Mouse (Mus musculus) hindbrain, embryonic 13.5 days (tissue): ENCODE measurements at regions not wholly inside any gene's neighbourhood (a gene's known extent, or its start where the extent isn't known, plus 50 kb on each side); places are given as distances from the start of the nearest gene placed in this dataset.

Experiments used
- ATAC-seq: fragments of 200-750 bp; cut with Nextera tagmentation; 2 replicates; pipeline ENCODE4 v1.8.0; 2017; ENCODE audit warnings: moderate TSS enrichment; ENCODE audit not compliant: low FRiP score
- H3K27ac ChIP-seq: fragments of 300-500 bp; sonication (generic); 2 replicates; pipeline ENCODE4 v1.5.1; 2015; ENCODE audit warnings: inconsistent platforms, mild to moderate bottlenecking, moderate library complexity
- H3K27me3 ChIP-seq: fragments of 300-500 bp; sonication (generic); 2 replicates; pipeline ENCODE4 v1.6.1; 2015; ENCODE audit warnings: mild to moderate bottlenecking, inconsistent platforms
- H3K36me3 ChIP-seq: fragments of 300-500 bp; sonication (generic); 2 replicates; pipeline ENCODE4 v1.6.1; 2015; ENCODE audit warnings: mild to moderate bottlenecking, inconsistent platforms
- H3K4me1 ChIP-seq: fragments of 300-500 bp; sonication (generic); replicated peaks from 2 replicates; pipeline ENCODE4 v1.6.1; 2015; ENCODE audit warnings: inconsistent platforms
- H3K4me2 ChIP-seq: fragments of 300-500 bp; sonication (generic); 2 replicates; pipeline ENCODE4 v1.6.1; 2015; ENCODE audit warnings: inconsistent platforms, mild to moderate bottlenecking, moderate library complexity
- H3K4me3 ChIP-seq: fragments of 300-500 bp; sonication (generic); 2 replicates; pipeline ENCODE4 v1.5.1; 2015; ENCODE audit warnings: mild to moderate bottlenecking, inconsistent platforms
- H3K9ac ChIP-seq: fragments of 300-500 bp; sonication (generic); 2 replicates; pipeline ENCODE4 v1.6.1; 2015; ENCODE audit warnings: mild to moderate bottlenecking, inconsistent platforms
- H3K9me3 ChIP-seq: fragments of 300-500 bp; sonication (generic); 2 replicates; pipeline ENCODE4 v1.6.1; 2016; ENCODE audit warnings: inconsistent platforms
- WGBS: fragments of 180-500 bp; shearing (Covaris S2); methylation state at CpG from one replicate; pipeline ENCODE4 v1.1.7; 2015; 5-methylcytosine and 5-hydroxymethylcytosine counted together

DNA sequence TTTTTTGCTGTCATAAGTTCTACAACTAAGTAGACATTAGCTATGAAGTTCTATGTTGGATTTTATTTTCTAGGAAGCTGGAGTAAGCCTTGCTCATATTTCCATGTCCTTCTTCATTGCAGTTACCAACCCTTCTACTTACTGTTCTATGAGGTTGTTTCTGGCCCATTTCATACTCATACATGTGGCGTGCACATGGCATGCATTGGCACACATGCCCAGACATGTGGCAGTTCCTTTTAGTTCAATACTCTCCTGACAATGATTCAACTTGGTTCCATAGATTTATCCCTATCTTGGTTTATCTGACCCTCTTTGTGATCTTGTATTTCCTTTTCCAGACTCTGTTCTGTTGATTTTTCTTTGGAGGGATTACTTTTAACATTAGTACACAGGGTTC, 203.2 kb downstream of the 1700064H15Rik start:
- WGBS = 92% methylated on average over 1 of the region's 1 CpGs
- H3K4me3 ChIP-seq = no peak overlapping the region
- no peaks in the 10 kb centered on the region for H3K27me3 ChIP-seq
- no peak overlapping the region for H3K9ac ChIP-seq
- no peaks in the 10 kb centered on the region for H3K9me3 ChIP-seq
- no peaks in the 10 kb centered on the region for H3K36me3 ChIP-seq
- no peak for ATAC-seq
- H3K4me1 ChIP-seq = no peaks in the 10 kb centered on the region
- no peak overlapping the region for H3K27ac ChIP-seq
- H3K4me2 ChIP-seq = no peak overlapping the region

DNA sequence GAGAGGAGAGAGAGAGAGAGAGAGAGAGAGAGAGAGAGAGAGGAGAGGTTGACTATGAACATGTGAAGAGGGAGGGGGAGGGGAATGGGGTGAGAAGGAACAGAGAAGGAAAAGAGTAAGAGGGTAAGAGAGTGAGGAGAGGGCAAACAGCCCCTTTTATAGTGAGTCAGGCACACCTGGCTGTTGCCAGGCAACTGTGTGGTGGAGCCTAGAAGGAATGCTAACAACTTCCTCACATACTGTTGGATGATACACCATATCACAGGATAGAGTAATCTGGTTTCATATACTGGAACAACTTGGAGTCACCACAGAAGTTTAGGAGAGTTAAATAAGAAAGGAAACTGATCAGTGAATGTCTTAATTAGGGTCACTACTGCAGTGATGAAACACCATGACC, 204.1 kb downstream of the 1700064H15Rik start:
- Histone ChIP-seq H3K4me2 (no peak overlapping the region), H3K9ac (no peak overlapping the region), H3K9me3 (no peaks in the 10 kb centered on the region), H3K27ac (no peak overlapping the region), H3K4me3 (no peak overlapping the region), H3K4me1 (no peaks in the 10 kb centered on the region), H3K36me3 (no peaks in the 10 kb centered on the region), H3K27me3 (no peaks in the 10 kb centered on the region)
- no peak for ATAC-seq

DNA sequence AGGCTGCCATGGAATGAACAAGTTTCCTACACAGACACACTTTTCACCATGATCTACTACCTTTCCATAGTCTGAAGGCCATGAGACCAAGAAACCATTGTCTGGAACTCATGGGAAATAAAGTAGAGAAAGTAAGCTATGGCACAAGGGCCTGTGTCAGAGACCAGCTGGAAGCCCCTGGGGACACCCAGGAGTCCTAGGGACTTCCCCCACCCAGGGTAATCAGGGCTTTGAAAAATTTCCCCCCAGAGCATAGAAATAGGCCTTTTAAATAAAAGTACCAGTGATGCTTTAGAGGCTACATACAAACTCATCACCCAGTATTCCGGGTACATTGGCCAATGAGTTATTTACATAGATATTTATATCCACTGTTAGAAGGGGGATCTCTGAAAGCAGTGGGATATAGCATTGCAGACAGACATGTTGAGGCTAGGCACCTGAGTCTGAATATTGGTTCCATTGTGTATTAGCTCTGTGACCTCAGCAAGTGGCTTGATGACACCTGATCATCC, 207.0 kb downstream of the 1700064H15Rik start:
- Histone ChIP-seq H3K4me1 (no peaks in the 10 kb centered on the region), H3K4me2 (no peak overlapping the region), H3K9ac (no peak overlapping the region), H3K27me3 (no peaks in the 10 kb centered on the region), H3K27ac (no peak overlapping the region), H3K9me3 (no peaks in the 10 kb centered on the region), H3K36me3 (no peaks in the 10 kb centered on the region), H3K4me3 (no peak overlapping the region)
- no peak for ATAC-seq
- WGBS = 91% methylated on average over 1 of the region's 1 CpGs

DNA sequence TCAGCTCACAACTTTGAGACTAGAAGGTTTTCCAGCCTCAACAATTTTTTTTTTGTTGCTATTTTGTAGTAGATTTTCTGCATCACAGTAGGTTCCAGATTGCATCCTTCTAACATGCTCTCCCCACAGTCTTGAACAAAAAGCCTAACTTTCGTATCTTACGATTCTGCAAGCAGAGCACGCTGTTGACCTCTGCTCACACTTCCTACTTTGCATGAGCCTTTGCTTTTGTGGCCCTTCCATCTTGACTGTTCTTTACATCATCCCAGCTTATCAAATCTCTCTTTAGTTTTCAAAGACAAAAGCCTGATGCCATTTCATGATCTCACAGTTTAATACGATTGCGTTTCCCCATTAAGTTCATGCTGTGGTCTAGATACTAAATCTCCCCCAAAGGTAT, 207.6 kb downstream of the 1700064H15Rik start:
- no peak overlapping the region for H3K4me3 ChIP-seq
- no peaks in the 10 kb centered on the region for H3K27me3 ChIP-seq
- ATAC-seq = no peak
- H3K9me3 ChIP-seq = no peaks in the 10 kb centered on the region
- H3K4me2 ChIP-seq = no peak overlapping the region
- 92% methylated on average over 5 of the region's 5 CpGs for WGBS
- no peak overlapping the region for H3K27ac ChIP-seq
- H3K4me1 ChIP-seq = no peaks in the 10 kb centered on the region
- no peak overlapping the region for H3K9ac ChIP-seq
- no peaks in the 10 kb centered on the region for H3K36me3 ChIP-seq

DNA sequence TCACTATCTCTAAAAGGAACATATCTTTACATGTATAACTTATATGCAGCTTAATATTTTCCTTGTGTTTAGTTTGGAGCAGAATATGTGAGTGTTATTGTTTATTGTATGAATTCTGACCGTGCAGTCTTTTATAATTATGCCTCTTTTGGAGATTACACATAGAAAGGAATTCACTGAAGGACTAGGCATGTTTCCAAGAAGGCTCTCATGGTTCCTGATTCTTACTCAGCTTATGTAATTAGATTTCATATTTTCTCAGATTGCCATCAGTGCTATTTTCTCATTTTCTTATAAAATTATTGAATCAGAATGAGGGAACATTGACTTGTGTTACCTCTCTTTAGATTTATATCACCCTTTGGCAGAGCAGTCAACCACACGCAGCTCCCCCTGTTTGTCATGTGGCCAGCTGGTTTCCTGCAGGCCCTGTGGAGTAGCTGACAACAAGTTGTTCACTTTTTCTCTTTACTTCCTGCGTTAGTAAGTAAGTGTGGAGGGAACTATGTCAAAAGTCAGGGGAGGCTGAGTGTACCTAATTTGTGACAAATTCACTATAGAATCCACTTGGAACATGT, 217.4 kb downstream of the 1700064H15Rik start:
- ATAC-seq = no peak
- Histone ChIP-seq H3K9ac (no peak overlapping the region), H3K27ac (no peak overlapping the region), H3K4me2 (no peak overlapping the region), H3K9me3 (no peaks in the 10 kb centered on the region), H3K27me3 (no peaks in the 10 kb centered on the region), H3K4me3 (no peak overlapping the region), H3K36me3 (no peaks in the 10 kb centered on the region), H3K4me1 (peaks cover 8% of the 10 kb centered on the region; the same call in 1 of the 2 replicates)
- WGBS = 66% methylated on average over 3 of the region's 3 CpGs

DNA sequence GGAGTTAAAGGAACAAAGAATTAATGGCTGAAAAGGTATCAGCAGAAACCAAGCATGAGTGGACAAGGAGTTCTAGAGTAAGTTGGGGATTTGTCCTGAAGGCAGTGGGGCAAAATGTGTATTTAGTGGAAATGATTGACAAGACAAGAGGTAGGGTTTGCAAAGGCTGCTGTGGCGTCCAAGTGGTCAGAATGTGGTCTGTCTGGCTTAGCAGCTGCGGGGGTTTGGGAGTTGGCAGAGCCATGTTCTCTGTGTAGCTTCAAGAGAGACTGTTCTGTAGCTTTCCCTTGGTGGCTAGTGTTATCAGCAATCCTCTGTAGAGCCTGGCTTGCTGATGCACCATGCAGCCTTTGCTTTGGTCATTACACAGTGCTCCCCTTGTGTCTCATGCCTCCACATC, 220.2 kb downstream of the 1700064H15Rik start:
- Histone ChIP-seq H3K9me3 (no peaks in the 10 kb centered on the region), H3K27me3 (no peaks in the 10 kb centered on the region), H3K4me1 (peaks cover 8% of the 10 kb centered on the region; the same call in 1 of the 2 replicates), H3K27ac (no peak overlapping the region), H3K4me2 (no peak overlapping the region), H3K4me3 (no peak overlapping the region), H3K36me3 (no peaks in the 10 kb centered on the region), H3K9ac (no peak overlapping the region)
- ATAC-seq = no peak
- 79% methylated on average over 2 of the region's 2 CpGs for WGBS

DNA sequence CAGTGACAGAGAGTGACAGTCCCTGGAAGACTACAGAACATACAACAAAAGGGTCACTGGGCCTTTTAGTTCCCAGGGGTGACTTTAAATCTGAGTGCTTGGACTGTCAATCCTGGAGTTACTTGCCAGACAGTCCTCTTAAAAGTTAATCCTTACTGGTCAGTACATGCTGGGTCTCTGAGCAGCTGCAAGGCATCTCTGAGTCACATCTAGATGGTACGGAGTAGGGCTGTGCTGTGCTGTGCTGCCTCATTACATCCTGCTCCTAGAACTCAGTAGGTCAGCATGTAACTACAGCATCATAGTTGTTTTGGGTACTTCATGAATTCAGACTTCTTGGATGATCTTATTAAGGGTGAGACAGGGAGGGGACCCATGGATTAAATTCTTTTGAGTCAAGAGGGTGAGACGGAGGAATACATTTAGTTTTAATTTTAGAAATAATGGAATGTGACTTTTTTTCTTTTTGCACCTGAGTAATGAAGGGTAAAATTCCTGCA, 220.8 kb downstream of the 1700064H15Rik start:
- Histone ChIP-seq H3K36me3 (no peaks in the 10 kb centered on the region), H3K4me1 (peaks cover 8% of the 10 kb centered on the region; the same call in 1 of the 2 replicates), H3K4me2 (no peak overlapping the region), H3K9me3 (no peaks in the 10 kb centered on the region), H3K27me3 (no peaks in the 10 kb centered on the region), H3K27ac (no peak overlapping the region), H3K9ac (no peak overlapping the region), H3K4me3 (no peak overlapping the region)
- 81% methylated on average over 2 of the region's 2 CpGs for WGBS
- ATAC-seq = no peak

DNA sequence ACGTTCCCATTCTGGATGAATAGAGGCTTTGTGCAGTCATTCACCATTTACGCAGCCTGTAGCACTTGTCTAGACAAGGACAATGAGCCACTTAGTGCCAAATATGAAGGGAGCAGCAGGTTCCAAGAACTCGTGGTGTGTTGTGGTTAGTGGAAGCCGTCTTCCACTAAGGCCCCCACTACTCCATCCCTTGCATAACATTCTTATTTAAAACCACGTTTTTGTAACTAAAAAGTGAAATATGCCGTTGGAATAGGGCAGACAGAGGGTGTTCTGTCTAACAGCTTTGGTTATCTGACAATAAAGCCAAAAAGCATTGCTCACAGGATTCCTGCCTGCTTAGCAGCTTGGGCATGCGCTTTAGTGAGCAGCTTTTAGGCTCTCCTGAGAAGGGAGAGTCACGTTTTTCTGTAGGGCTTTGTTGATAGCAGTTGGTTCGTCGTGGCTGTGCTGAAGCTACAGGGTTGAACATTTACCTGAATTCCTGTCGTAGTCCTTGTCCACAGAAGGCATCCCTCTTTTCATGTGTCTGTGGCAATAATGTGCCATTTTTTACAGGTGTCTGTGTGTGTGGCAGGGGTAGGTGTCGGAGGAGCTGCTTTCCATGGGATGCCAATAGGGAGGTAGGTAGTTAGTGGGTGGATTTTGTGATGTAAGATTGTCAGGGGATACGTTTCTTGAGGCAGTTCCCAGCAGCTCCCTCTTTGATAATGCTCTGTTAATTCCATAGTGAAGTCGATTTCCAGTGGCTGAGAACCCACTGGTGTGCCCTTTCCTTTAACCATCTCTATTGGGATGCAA, 221.9 kb downstream of the 1700064H15Rik start:
- peaks cover 8% of the 10 kb centered on the region; the same call in 1 of the 2 replicates for H3K4me1 ChIP-seq
- H3K9me3 ChIP-seq = no peaks in the 10 kb centered on the region
- peak overlapping the region; percentile 41 for H3K4me2 ChIP-seq
- H3K4me3 ChIP-seq = no peak overlapping the region
- 36% methylated on average over 14 of the region's 14 CpGs for WGBS
- no peaks in the 10 kb centered on the region for H3K36me3 ChIP-seq
- H3K9ac ChIP-seq = no peak overlapping the region
- H3K27me3 ChIP-seq = no peaks in the 10 kb centered on the region
- ATAC-seq = peak; percentile 91
- peak overlapping the region; percentile 37; the same call in 1 of the 2 replicates for H3K27ac ChIP-seq

DNA sequence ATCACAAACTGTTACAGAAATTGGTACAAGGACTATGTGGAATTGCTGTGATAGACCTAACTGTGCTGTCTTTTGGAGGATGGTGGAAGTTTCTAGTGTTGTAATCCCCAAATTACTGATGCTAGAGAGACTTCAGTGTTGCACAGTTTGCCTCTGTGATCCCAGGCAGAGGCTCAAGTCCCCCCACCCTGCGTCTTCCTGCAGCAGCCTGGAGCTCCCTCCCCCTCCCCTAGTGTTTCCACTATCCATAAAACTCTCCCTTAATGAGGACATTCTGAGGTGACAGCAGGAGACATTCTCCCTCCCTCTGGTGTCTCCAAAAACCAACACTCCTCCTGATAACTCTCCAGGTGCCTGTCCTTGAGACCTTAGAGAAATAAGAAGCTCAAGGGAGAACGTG, 242.8 kb downstream of the 1700064H15Rik start:
- 58% methylated on average over 2 of the region's 2 CpGs for WGBS
- Histone ChIP-seq H3K4me3 (no peak overlapping the region), H3K4me2 (no peak overlapping the region), H3K9me3 (no peaks in the 10 kb centered on the region), H3K27ac (no peak overlapping the region), H3K4me1 (no peaks in the 10 kb centered on the region), H3K27me3 (no peaks in the 10 kb centered on the region), H3K9ac (no peak overlapping the region), H3K36me3 (no peaks in the 10 kb centered on the region)
- no peak for ATAC-seq

DNA sequence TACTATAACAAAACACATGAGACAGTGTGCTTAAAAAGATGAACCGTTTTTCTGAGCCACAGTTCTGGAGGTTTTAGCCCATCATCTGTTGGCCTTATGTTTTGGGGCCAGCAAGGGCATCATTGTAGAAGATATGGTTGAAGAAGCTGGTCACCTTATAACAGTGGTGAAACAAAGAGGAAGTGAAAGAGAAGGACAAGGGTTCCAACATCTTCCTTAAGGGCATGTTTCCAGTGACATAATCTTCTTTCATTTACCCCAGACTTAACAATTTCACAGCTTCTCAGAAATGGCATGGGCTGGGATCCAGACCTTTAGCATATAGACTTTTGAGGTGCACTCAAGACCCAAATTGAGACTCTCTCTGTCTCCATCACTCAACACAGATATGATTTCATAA, 259.5 kb downstream of the 1700064H15Rik start:
- WGBS = 83% methylated on average over 1 of the region's 1 CpGs
- Histone ChIP-seq H3K9me3 (no peaks in the 10 kb centered on the region), H3K4me3 (no peak overlapping the region)

DNA sequence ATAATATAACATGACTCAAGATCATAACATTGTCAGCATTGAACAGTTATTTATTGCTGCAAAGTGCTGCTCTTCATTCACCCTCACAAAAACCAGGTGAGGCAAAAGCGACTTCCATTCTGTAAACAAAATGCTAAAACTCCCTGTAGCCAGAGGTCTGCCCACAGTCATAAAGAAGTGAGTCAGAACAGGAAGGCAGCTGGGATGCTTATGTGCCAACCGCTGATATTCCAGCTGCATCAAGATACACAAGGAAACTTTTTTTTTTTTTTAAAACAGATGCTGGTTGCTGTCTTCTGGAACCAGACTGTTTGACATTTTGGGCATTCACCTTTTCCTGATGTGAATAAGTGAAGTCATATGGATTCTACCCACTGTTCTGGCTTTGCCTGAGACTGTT, 260.7 kb downstream of the 1700064H15Rik start:
- H3K4me2 ChIP-seq = no peak overlapping the region
- no peak overlapping the region for H3K9ac ChIP-seq
- 81% methylated on average over 2 of the region's 2 CpGs for WGBS
- ATAC-seq = no peak
- H3K27me3 ChIP-seq = no peaks in the 10 kb centered on the region
- H3K36me3 ChIP-seq = no peaks in the 10 kb centered on the region
- no peak overlapping the region for H3K27ac ChIP-seq
- no peak overlapping the region for H3K4me3 ChIP-seq
- H3K4me1 ChIP-seq = no peaks in the 10 kb centered on the region
- H3K9me3 ChIP-seq = no peaks in the 10 kb centered on the region

More for the DNA sequence above, 259.5 kb downstream of the 1700064H15Rik start:
- H3K9ac ChIP-seq = no peak overlapping the region
- no peaks in the 10 kb centered on the region for H3K4me1 ChIP-seq
- H3K27me3 ChIP-seq = no peaks in the 10 kb centered on the region
- no peaks in the 10 kb centered on the region for H3K36me3 ChIP-seq
- no peak for ATAC-seq
- H3K4me2 ChIP-seq = no peak overlapping the region
- no peak overlapping the region for H3K27ac ChIP-seq
